Mouse (Mus musculus) stomach, embryonic 14.5 days (tissue): ENCODE measurements around the gene Tmigd3. TPM values are rescaled to one million over a fixed set of nuclear protein-coding genes. Genes with fewer than 3 reads are reported as not detected.

Experiments
- ATAC-seq: fragments of 200-750 bp; cut with Nextera tagmentation; 2 replicates; pipeline ENCODE4 v1.8.0; 2017; ENCODE audit warnings: low read depth, moderate TSS enrichment; ENCODE audit not compliant: insufficient number of reproducible peaks, insufficient read depth, low FRiP score
- H3K27ac ChIP-seq: fragments of 300-500 bp; sonication (generic); 2 replicates; pipeline ENCODE4 v1.5.1; 2014; ENCODE audit warnings: mild to moderate bottlenecking, low read length, moderate library complexity, mixed read lengths
- H3K27me3 ChIP-seq: fragments of 300-500 bp; sonication (generic); 2 replicates; pipeline ENCODE4 v1.6.1; 2014; ENCODE audit warnings: low read length, control low read depth, mixed read lengths; ENCODE audit not compliant: control insufficient read depth, insufficient read depth
- H3K36me3 ChIP-seq: fragments of 300-500 bp; sonication (generic); 2 replicates; pipeline ENCODE4 v1.6.1; 2014; ENCODE audit warnings: mild to moderate bottlenecking, control low read depth, low read length, moderate library complexity, mixed read lengths; ENCODE audit not compliant: control insufficient read depth, insufficient read depth
- H3K4me1 ChIP-seq: fragments of 300-500 bp; sonication (generic); 2 replicates; pipeline ENCODE4 v1.6.1; 2014; ENCODE audit warnings: low read length, control low read depth, mixed read lengths; ENCODE audit not compliant: control insufficient read depth, insufficient read depth
- H3K4me2 ChIP-seq: fragments of 300-500 bp; sonication (generic); replicated peaks from 2 replicates; pipeline ENCODE4 v1.6.1; 2014; ENCODE audit warnings: low read depth, low read length, control low read depth
- H3K4me3 ChIP-seq: fragments of 300-500 bp; sonication (generic); 2 replicates; pipeline ENCODE4 v1.5.1; 2014; ENCODE audit warnings: low read depth, low read length, control low read depth
- H3K9ac ChIP-seq: fragments of 300-500 bp; sonication (generic); replicated peaks from 2 replicates; pipeline ENCODE4 v1.6.1; 2014; ENCODE audit warnings: low read depth, mild to moderate bottlenecking, control low read depth, low read length, moderate library complexity, mixed read lengths
- H3K9me3 ChIP-seq: fragments of 300-500 bp; sonication (generic); 2 replicates; pipeline ENCODE4 v1.6.1; 2016; ENCODE audit warnings: low read depth, low read length, control low read depth; ENCODE audit not compliant: control insufficient read depth
- WGBS: fragments of 180-500 bp; shearing (Covaris S2); extraction: QIAGEN DNeasy Blood & Tissue Kit; methylation state at CpG from one replicate; pipeline ENCODE4 v1.1.7; 2014; 5-methylcytosine and 5-hydroxymethylcytosine counted together
- polyA plus RNA-seq: library from polyadenylated mRNA; unstranded; fragments of >200 nt; fragmentation: Nextera tagmentation; extraction: Ambion mirVana; gene quantifications from 2 replicates; pipeline ENCODE4 v1.2.1, GENCODE M21; 2014

Tmigd3 gene
- polyA plus RNA-seq, 1 experiment from 2014 or later, result not detected

DNA sequence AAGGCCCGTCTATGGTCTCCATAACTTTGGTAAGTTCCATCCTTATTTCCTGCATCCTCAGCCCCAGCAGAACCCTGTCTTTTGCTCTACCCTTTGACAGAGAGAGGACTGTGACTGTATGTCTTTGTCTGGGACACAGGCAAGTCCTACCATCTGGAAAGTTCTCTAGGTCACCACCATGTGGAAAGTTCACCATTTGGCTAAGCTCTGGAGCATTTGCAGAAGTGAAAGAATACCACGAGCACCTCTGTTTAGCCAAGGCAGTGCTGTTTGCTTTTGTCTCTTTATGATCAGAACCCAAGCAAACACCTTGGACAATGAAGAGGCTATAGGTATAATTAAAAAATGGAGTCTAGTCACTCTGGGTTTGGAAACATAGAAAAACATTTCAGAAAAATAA is 51.3 kb downstream of the Tmigd3 start:
- Histone ChIP-seq H3K4me3 (no peak overlapping the region), H3K27ac (no peak overlapping the region), H3K27me3 (no peaks in the 10 kb centered on the region), H3K36me3 (no peaks in the 10 kb centered on the region), H3K4me1 (no peaks in the 10 kb centered on the region), H3K4me2 (no peak overlapping the region), H3K9ac (no peak overlapping the region), H3K9me3 (no peaks in the 10 kb centered on the region)
- WGBS, result 63% methylated on average over 2 of the region's 2 CpGs
- ATAC-seq, result no peak

DNA sequence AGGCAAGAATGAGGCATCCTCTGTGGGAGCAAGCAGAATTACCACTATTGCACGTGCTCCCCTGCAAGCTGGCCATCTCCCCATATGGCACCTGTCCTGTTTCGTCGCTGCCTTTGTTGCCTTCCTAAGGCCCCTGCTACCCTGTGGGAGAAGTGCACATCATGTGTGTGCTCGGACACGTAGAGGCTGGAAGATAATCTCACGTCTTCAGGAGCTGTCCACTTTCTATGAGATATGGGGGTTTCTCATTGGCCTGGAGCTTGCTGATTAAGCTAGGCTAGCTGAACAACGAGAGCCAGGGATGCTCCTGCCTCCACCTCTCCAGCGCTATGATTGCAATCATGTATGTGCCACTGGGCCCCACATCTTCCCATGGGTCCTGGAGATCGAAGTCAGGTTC is 53.9 kb downstream of the Tmigd3 start:
- WGBS, result 78% methylated on average over 9 of the region's 9 CpGs
- H3K27me3 ChIP-seq, result no peaks in the 10 kb centered on the region

GRCm38 (mm10) chr3:105927561-105928194 is 57.0 kb downstream of the Tmigd3 start:
- 83% methylated on average over 7 of the region's 7 CpGs for WGBS
- Histone ChIP-seq H3K9ac (no peak overlapping the region), H3K27me3 (no peaks in the 10 kb centered on the region), H3K4me2 (no peak overlapping the region), H3K36me3 (no peaks in the 10 kb centered on the region), H3K4me3 (no peak overlapping the region), H3K27ac (no peak overlapping the region), H3K4me1 (no peaks in the 10 kb centered on the region), H3K9me3 (no peaks in the 10 kb centered on the region)
- ATAC-seq, result no peak

More for the DNA sequence above, 53.9 kb downstream of the Tmigd3 start:
- no peak for ATAC-seq
- Histone ChIP-seq H3K9ac (no peak overlapping the region), H3K27ac (no peak overlapping the region), H3K4me3 (no peak overlapping the region), H3K4me1 (no peaks in the 10 kb centered on the region), H3K9me3 (no peaks in the 10 kb centered on the region), H3K36me3 (no peaks in the 10 kb centered on the region), H3K4me2 (no peak overlapping the region)

DNA sequence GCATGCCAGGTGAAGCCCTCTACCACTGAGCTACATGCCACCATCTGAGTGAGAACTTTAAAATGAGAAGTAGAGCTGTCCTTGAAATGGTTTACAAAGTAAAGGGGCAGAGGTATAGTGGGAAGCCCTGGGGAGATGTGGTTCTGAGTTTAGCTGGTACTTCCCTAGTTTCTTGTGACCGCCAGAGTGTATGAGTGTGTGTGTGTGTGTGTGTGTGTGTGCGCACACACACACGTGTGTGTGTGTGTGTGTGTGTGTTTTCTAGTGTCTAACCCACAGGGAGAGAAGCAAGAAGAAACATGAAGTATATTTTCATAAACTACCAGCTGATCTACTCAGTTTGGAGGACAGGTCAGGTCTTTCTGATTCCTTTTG is 57.5 kb downstream of the Tmigd3 start:
- H3K9ac ChIP-seq, result no peak overlapping the region
- H3K4me1 ChIP-seq, result no peaks in the 10 kb centered on the region
- ATAC-seq, result no peak
- no peak overlapping the region for H3K4me2 ChIP-seq
- H3K9me3 ChIP-seq, result no peaks in the 10 kb centered on the region
- H3K4me3 ChIP-seq, result no peak overlapping the region
- WGBS, result 83% methylated on average over 3 of the region's 3 CpGs
- no peak overlapping the region for H3K27ac ChIP-seq
- H3K36me3 ChIP-seq, result no peaks in the 10 kb centered on the region
- no peaks in the 10 kb centered on the region for H3K27me3 ChIP-seq

- Histone ChIP-seq H3K27ac (no peak overlapping the region), H3K36me3 (no peaks in the 10 kb centered on the region), H3K4me3 (no peak overlapping the region), H3K4me1 (no peaks in the 10 kb centered on the region), H3K9ac (no peak overlapping the region), H3K9me3 (no peaks in the 10 kb centered on the region), H3K4me2 (no peak overlapping the region), H3K27me3 (no peaks in the 10 kb centered on the region)
- no peak for ATAC-seq
- WGBS, result 79% methylated on average over 6 of the region's 6 CpGs
Observed at GRCm38 (mm10) chr3:105928781-105929180, 58.1 kb downstream of the Tmigd3 start.

DNA sequence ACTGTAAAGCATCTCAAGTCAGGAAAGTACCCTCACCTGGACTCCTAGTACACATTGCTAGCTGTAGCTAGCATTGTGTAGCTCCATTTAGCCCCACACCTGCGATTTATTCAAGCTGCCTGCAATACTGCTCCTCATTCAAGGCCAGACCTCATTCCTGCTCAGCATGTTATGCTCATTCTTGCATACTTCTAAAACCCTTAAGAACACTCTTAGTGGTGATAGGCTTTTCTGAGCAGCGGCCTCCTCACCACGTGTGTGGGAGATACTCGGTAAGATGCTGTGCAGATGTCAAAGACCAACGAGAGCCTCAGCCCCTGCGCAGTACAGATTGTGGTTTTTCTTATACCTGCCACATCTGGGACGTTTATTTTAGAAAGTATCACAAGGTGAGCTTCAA is 59.1 kb downstream of the Tmigd3 start:
- Histone ChIP-seq H3K9ac (no peak overlapping the region), H3K4me2 (no peak overlapping the region), H3K4me1 (no peaks in the 10 kb centered on the region), H3K27ac (no peak overlapping the region), H3K4me3 (no peak overlapping the region), H3K27me3 (no peaks in the 10 kb centered on the region), H3K36me3 (no peaks in the 10 kb centered on the region), H3K9me3 (no peaks in the 10 kb centered on the region)
- ATAC-seq, result no peak
- 75% methylated on average over 7 of the region's 7 CpGs for WGBS

DNA sequence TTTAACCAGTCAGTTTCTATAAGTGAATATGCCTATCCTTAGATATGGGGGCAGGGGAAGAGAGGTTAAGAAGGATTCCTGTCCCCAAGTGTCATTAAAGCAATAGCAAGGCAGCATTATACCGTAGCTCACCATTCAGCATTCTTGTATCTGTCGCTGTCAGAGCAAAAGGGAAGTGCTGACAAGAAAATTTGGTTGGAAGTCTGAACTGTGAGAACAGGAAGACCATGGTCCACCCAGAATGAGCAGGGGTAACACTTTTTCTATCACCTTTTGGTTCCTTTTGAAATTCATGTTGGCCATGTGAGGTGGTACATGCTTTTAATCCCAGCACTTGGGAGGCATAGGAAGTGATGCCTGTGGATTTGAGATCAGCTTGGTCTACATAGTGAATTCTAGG is 60.4 kb downstream of the Tmigd3 start:
- H3K27me3 ChIP-seq, result no peaks in the 10 kb centered on the region
- no peak for ATAC-seq

DNA sequence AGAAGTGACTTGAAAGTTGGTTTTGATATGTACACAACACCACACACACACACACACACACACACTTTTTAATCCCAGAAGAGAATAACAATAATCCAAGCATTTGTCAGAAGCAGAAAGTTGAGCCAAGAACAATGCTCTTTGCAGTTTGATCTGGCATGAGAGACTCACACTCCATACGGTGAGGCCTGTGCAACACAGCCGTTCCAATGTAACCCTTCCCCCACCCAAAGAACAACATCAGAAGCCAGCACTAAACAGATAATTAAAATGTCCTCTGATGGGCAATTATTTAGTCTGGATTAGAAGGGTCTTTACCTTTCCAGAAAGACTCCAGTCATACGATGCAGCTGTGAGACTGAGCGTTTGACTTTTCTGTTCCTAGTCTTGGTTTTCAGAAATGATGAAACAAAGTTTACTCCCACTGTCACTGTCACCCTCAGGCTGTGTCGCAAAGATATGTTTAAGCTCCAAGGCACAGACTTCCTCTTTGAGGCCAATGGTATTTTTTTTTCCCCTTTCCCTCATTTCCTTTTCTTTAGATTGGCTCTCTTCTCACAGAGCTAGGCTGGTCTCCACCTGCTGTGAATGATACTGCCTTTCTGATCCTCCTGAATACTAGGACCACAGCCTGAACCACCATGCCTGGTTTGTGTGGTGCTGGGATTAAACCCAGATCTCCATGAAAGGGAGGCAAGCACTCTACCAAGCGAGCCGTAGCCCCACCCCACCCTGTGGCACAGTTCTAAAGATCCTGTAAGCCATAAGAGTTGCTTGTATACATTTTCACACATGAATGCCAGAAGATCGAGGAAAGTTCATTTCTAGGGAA is 61.8 kb downstream of the Tmigd3 start, which contains the start of gene I830077J02Rik:
I830077J02Rik (minus strand) TSS at position 425 of the 832 bp plus-strand sequence.
- Histone ChIP-seq H3K27me3 (no peaks in the 10 kb centered on the region), H3K36me3 (no peaks in the 10 kb centered on the region), H3K9ac (no peak within 1 kb of the TSS), H3K4me3 (no peak within 1 kb of the TSS), H3K27ac (no peak within 1 kb of the TSS), H3K4me1 (no peaks in the 10 kb centered on the region), H3K9me3 (no peaks in the 10 kb centered on the region), H3K4me2 (no peak within 1 kb of the TSS)
- WGBS, result 85% methylated on average over 8 of the region's 8 CpGs
- ATAC-seq, result no peak

More for the DNA sequence above, 60.4 kb downstream of the Tmigd3 start:
- Histone ChIP-seq H3K27ac (no peak overlapping the region), H3K4me3 (no peak overlapping the region), H3K4me1 (no peaks in the 10 kb centered on the region), H3K36me3 (no peaks in the 10 kb centered on the region), H3K9me3 (no peaks in the 10 kb centered on the region), H3K9ac (no peak overlapping the region), H3K4me2 (no peak overlapping the region)
- 84% methylated on average over 2 of the region's 2 CpGs for WGBS
